Mouse (Mus musculus) activated CD4-positive, CD25-positive, alpha-beta regulatory T cell, adult 4 months (primary cell): ENCODE data around the gene Lyar. TPM values are rescaled to one million over a fixed set of nuclear protein-coding genes. Genes with fewer than 3 reads are reported as not detected.

Source experiments
- ATAC-seq: one replicate; pipeline ENCODE4 v1.8.0; 2017
- polyA plus RNA-seq, 2 experiments: library from polyadenylated mRNA; unstranded; fragments of 100-300 nt; shearing (Covaris generic); gene quantifications; one replicate each; pipeline ENCODE4 v1.2.1; 2017

Lyar gene
- 10 to 100 TPM; 41.1 to 43.5 TPM for polyA plus RNA-seq

DNA sequence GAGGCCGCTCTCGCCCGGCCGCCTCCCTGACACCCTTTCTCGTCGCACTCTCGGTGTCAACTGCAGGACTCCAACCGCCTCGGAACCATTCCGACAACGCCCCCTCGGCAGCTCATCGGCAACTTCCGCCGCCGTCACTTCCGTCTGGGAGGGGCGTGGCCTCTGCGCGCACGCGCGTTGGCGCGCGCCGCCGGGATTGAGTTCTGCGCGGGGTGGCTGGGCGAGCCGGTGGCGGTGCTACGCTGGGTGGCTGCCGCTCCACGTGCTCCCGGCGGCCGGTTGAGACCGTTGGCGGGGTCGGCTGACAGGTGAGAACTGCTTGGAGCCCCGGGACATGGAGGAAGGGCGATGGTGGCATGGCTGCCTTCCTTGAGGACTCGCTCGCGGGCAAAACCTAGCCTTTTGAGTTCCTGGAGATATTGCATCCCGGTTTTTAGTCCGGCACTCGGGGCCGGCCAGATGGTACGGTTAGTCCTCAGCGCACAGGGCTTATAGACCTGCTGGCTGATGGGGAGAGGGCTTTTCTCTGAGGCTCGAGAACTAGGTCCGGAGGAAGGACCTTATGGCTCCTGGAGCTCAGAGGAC is at the start of gene Lyar, which contains the start of gene Zbtb49:
Lyar (plus strand) TSS at position 143 of the 585 bp plus-strand sequence.
Zbtb49 (minus strand) TSS at position 130 of the 585 bp plus-strand sequence.
- peak; percentile 81 for ATAC-seq

DNA sequence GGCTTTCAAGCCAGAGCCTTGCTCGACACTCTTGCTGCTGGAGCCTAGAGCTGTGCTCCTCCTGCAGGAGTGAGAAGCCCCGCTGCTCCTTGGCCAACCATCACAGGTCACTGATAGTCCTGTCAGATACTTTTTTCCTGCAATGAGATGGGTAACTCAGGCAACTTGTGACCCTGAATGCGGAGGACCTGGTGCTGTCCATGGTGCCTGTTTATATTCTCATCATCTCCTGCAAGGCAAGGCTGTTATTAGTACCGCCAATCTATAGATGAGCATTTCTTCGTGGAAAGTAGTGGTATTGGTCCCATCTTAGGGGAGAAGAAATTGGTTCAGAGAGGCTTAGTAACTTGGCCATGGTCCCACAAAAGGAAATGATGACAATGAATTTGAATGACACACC is 46.5 kb upstream of the Lyar start:
- ATAC-seq: no peak

- ATAC-seq: no peak
These were observed 45.9 kb upstream of the Lyar start for GRCm38 (mm10) chr5:38174256-38174912.

GRCm38 (mm10) chr5:38184688-38185285 is 35.5 kb upstream of the Lyar start:
- no peak for ATAC-seq

GRCm38 (mm10) chr5:38187006-38187405 is 33.3 kb upstream of the Lyar start:
- no peak for ATAC-seq

GRCm38 (mm10) chr5:38190907-38191306 is 29.4 kb upstream of the Lyar start:
- ATAC-seq: no peak

DNA sequence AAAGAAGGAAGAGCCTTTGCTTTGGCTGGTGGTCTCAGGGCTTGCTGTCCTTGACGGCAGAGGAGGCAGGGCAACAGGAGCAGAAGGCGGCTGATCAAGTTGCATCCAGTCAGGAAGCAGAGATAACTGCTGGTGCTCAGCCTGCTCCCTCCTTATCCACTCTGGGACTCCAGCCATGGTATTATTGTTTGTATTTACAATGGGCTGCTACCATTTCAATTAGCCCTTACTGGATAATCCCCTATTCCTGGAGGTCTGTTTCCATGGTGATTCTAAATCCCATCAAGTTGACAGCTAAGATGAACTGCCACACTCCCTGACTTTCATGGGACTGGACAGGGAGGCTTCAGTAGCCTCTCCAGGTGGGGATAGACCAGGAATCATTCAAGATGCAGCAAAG is 25.3 kb upstream of the Lyar start:
- no peak for ATAC-seq

DNA sequence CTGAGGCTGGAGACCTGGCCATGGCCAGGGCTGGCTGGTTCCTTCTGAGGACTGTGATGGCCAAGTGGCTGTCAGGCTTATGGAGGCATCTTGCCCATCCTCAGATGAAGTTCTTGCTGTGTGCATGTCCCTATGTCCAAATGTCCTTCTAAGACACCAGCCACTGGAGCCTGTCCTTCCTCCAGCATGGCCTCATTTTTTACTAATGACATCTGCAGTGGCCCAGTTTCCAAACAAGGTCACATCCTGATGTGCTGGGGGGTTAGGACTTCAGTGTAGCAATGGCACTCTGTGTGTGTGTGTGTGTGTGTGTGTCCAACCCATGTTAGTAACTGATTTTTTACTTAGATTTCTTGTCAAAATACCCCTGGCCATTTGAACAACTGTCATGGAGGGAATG is 24.3 kb upstream of the Lyar start:
- no peak for ATAC-seq

GRCm38 (mm10) chr5:38196821-38197481 is 23.3 kb upstream of the Lyar start:
- no peak for ATAC-seq

DNA sequence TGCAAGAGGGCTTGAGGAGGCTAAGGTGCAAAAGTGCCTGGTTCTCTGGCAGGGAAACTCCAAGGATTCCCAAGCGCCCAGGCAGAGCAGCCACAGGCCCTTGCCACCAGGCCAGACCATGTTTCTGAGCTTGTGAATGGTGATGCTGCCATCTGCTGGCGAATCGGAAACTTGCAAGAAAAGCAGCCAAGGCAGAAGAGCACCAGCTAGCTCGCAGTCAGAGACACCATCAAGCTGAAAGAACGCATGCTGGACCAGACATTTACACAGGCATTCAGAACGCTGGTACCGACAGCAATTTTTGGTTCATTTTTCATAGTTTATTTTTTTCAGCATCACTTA is 22.8 kb upstream of the Lyar start:
- peak; percentile 46 for ATAC-seq

DNA sequence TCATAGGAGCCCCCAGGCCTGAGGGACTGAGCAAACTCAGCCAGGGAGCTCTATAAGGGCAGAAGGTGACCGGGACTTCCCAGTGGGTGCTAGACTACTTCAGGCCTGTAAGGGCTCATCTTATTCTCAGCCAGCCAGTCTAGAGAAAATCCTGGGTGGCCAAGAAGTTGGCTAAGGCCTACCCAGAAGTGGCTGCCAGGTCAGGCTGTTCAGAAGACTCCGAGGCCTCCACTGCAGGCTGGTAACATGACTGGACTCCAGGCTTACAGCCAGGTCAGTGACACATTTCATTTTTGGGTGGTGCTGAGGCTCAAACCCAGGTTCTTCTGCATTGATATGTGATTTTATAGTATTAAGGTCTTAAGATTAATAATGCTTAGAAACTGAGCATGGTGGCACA is 20.6 kb upstream of the Lyar start:
- no peak for ATAC-seq

DNA sequence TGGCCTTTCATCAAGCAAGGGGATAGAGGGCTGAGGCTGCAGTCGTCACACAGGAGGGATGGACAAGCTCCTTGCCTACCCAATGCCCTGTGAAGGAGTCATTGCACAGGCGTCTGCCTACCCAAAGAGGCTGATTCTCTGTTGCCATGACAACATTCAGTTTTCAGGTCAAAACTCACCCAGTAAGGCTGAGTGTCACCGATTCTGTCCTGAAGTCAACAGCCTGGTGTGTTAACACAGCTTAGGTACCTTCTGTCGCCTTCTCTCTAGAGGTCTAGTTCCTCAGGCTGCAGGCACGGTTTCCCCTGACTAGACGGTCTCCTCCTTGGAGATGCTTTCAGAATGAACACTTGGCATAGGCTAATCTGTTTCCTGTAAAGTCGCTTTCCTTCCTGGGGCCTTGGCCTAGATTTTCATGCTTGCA is 15.0 kb upstream of the Lyar start:
- no peak for ATAC-seq

- ATAC-seq: no peak
These were observed 11.3 kb upstream of the Lyar start for GRCm38 (mm10) chr5:38208985-38209384.

DNA sequence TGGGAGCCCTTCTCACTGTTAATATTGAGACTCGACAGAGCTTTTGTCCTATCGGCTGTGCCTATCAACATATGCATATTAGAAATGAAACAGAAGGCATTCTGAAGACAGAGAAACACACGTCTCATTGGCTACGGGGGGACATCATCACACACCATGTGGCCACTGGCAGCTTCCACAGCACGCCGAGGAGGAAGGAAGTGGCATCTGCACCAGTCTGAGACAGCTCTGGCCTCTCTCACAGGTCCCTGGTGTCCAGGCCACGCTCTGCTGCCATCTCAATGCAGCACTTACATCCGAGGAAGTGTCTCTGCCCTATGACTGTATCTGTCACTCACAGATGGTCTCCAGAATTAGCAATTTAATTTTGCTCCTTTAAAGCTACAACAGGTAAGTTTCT is 8.6 kb upstream of the Lyar start:
- ATAC-seq: no peak

DNA sequence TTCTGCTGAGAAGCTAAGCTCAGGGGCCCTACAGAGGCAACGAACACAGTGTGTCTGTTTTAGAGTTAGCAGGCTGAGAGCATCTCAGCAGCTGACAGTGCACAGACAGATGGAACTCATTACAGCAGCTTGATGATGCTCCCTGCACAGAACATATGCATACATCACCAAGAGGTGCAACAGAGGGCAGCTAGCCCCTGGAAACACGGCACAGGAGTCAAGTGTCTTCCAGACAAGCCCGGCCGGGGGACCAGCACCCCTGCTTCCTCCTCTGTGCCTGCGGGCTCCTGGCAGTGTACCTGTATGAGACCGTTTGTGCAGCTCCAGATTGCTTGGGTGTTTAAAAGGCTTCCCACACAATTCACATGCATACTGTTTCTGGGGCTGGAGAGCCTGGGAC is 7.3 kb upstream of the Lyar start:
- ATAC-seq: no peak

DNA sequence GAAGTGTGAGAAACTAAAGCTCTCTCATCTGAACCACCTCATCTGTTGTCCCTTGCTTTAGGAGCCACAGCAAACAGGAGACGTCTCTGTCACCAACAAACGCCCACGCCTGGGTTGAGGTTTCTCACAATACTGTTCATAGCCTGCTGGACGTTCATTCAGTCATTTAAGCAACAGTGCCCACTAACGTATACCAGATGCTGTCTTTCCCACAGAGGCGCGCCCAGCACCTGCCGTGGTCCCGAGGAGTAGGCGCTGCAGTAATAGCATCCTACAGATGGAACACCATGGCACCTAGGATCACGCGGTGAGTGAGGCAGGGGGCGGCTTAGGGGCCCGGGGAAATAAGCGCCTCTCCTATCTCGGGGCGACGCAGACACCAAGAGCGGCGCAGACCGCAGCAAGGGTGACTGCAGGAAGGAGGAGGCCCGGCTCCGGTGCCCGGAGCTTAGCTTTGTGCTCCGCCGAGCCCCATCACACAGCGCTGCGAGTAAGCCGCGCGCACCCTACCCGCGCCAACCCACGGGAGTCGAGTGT is 431 bp upstream of the Lyar start:
- peak; percentile 77 for ATAC-seq

GRCm38 (mm10) chr5:38235422-38235821 is 15.2 kb downstream of the Lyar start:
- no peak for ATAC-seq

DNA sequence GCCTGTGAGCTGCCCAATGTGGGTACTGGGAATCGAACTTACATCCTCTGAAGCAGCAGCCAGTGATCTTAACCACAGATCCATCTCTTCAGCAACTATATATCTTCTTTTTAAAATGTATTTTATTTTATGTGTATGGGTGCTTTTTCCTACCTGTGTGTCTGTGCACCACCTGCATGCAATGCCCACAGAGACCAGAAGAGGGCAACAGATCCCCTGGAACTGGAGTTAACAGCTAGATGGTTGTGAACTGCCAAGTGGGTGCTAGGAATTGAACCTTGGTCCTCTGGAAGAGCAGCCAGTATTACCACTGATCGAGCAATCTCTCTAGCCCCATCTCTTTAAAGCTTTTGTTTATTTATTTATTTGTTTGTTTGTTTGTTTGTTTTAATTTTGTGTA is 16.4 kb downstream of the Lyar start:
- ATAC-seq: no peak

GRCm38 (mm10) chr5:38240727-38241472 is 20.6 kb downstream of the Lyar start:
- ATAC-seq: no peak

GRCm38 (mm10) chr5:38241473-38241834 is 21.2 kb downstream of the Lyar start:
- ATAC-seq: no peak

GRCm38 (mm10) chr5:38241966-38242365 is 21.7 kb downstream of the Lyar start:
- no peak for ATAC-seq

- peak; percentile 33 for ATAC-seq
These were observed 34.9 kb downstream of the Lyar start for GRCm38 (mm10) chr5:38255195-38255594.

DNA sequence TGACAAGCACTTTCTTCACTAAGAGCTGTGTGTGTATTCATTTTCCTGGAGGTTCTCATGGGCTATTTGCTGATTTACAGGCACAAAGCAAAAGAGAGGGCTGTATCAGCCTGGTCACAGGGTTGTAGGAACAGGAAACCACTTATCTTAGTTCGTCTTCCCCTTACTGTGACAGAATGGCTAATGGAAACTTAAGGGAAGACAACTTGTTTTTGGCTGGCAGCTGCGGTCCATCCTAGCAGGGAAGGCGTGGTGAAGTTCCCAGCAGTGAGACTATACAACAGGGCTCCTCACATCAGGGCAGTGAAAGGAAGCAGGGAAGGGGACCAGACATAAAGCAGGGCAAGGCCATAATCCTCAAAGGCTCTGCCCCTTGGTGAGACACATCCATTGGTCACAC is 35.4 kb downstream of the Lyar start:
- no peak for ATAC-seq
